Mouse (Mus musculus) embryonic facial prominence, embryonic 13.5 days (tissue): ENCODE measurements around the gene Gm3435. TPM values are rescaled to one million over a fixed set of nuclear protein-coding genes. Genes with fewer than 3 reads are reported as not detected.
"Not testable (repeated sequence)": the region's sequence is repeated elsewhere in the genome, so short reads cannot be mapped to it uniquely, and the experiment has no call there.

Experiments
- ATAC-seq: fragments of 200-750 bp; cut with Nextera tagmentation; 2 replicates; pipeline ENCODE4 v1.8.0; 2017; ENCODE audit warnings: low read depth; ENCODE audit not compliant: insufficient number of reproducible peaks, insufficient read depth, low FRiP score, low TSS enrichment
- H3K27ac ChIP-seq: fragments of 300-500 bp; sonication (generic); 2 replicates; pipeline ENCODE4 v1.5.1; 2015; ENCODE audit warnings: moderate library complexity, mild to moderate bottlenecking, inconsistent platforms
- H3K27me3 ChIP-seq: fragments of 300-500 bp; sonication (generic); 2 replicates; pipeline ENCODE4 v1.6.1; 2015; ENCODE audit warnings: mild to moderate bottlenecking, inconsistent platforms
- H3K36me3 ChIP-seq: fragments of 300-500 bp; sonication (generic); 2 replicates; pipeline ENCODE4 v1.6.1; 2015; ENCODE audit warnings: mild to moderate bottlenecking, inconsistent platforms
- H3K4me1 ChIP-seq: fragments of 300-500 bp; sonication (generic); 2 replicates; pipeline ENCODE4 v1.6.1; 2015; ENCODE audit warnings: inconsistent platforms
- H3K4me2 ChIP-seq: fragments of 300-500 bp; sonication (generic); 2 replicates; pipeline ENCODE4 v1.6.1; 2015; ENCODE audit warnings: moderate library complexity, mild to moderate bottlenecking, inconsistent platforms
- H3K4me3 ChIP-seq: fragments of 300-500 bp; sonication (generic); 2 replicates; pipeline ENCODE4 v1.5.1; 2015; ENCODE audit warnings: mild to moderate bottlenecking, inconsistent platforms
- H3K9ac ChIP-seq: fragments of 300-500 bp; sonication (generic); 2 replicates; pipeline ENCODE4 v1.6.1; 2015; ENCODE audit warnings: mild to moderate bottlenecking, inconsistent platforms
- H3K9me3 ChIP-seq: fragments of 300-500 bp; sonication (generic); 2 replicates; pipeline ENCODE4 v1.6.1; 2016; ENCODE audit warnings: inconsistent platforms
- WGBS: fragments of 180-500 bp; shearing (Covaris S2); methylation state at CpG from one replicate; pipeline ENCODE4 v1.1.7; 2015; ENCODE audit warnings: mixed read lengths; 5-methylcytosine and 5-hydroxymethylcytosine counted together
- polyA plus RNA-seq: library from polyadenylated mRNA; unstranded; fragments of >200 nt; fragmentation: Nextera tagmentation; extraction: Ambion mirVana; gene quantifications from 2 replicates; pipeline ENCODE4 v1.2.1, GENCODE M21; 2015

The Gm3435 gene
- polyA plus RNA-seq, 1 experiment from 2014 or later = 7.4 TPM

- H3K36me3 ChIP-seq = peaks cover 23% of the 10 kb centered on the region
- H3K4me1 ChIP-seq, H3K27ac ChIP-seq, H3K27me3 ChIP-seq, H3K4me3 ChIP-seq, H3K4me2 ChIP-seq, H3K9ac ChIP-seq, H3K9me3 ChIP-seq: not testable (repeated sequence)
- 62% methylated on average over 1 of the region's 1 CpGs for WGBS
- 0 out of 2 replicates have a peak, but pooled peaks have one; percentile 26 for ATAC-seq
Observed at GRCm38 (mm10) chr17:15052766-15053165, 42.8 kb downstream of the Gm3435 start.

- not testable (repeated sequence) for H3K9ac ChIP-seq, H3K27ac ChIP-seq, H3K27me3 ChIP-seq, H3K4me3 ChIP-seq, H3K4me2 ChIP-seq, ATAC-seq, H3K9me3 ChIP-seq, H3K4me1 ChIP-seq
- peaks cover 28% of the 10 kb centered on the region for H3K36me3 ChIP-seq
- WGBS = 90% methylated on average over 6 of the region's 8 CpGs
Observed at GRCm38 (mm10) chr17:15053183-15053828, 43.3 kb downstream of the Gm3435 start.

GRCm38 (mm10) chr17:15053829-15054200, 43.8 kb downstream of the Gm3435 start:
- H3K36me3 ChIP-seq = peaks cover 31% of the 10 kb centered on the region
- not testable (repeated sequence) for H3K4me1 ChIP-seq, H3K27ac ChIP-seq, H3K4me3 ChIP-seq, ATAC-seq, H3K9ac ChIP-seq, H3K4me2 ChIP-seq, H3K27me3 ChIP-seq, H3K9me3 ChIP-seq
- WGBS = 88% methylated on average over 13 of the region's 13 CpGs

- peaks cover 46% of the 10 kb centered on the region for H3K36me3 ChIP-seq
Observed at GRCm38 (mm10) chr17:15055925-15056324, 45.9 kb downstream of the Gm3435 start.

GRCm38 (mm10) chr17:15058161-15058591, 48.2 kb downstream of the Gm3435 start:
- H3K9ac ChIP-seq = no peak overlapping the region
- no peaks in the 10 kb centered on the region for H3K9me3 ChIP-seq
- H3K27ac ChIP-seq = no peak overlapping the region
- no peak overlapping the region for H3K4me3 ChIP-seq
- no peak overlapping the region for H3K4me2 ChIP-seq
- H3K36me3 ChIP-seq = peaks cover 66% of the 10 kb centered on the region
- no peaks in the 10 kb centered on the region for H3K4me1 ChIP-seq
- 90% methylated on average over 5 of the region's 5 CpGs for WGBS
- ATAC-seq = no peak
- no peaks in the 10 kb centered on the region for H3K27me3 ChIP-seq

More at GRCm38 (mm10) chr17:15055925-15056324, 45.9 kb downstream of the Gm3435 start:
- 86% methylated on average over 4 of the region's 4 CpGs for WGBS
- Histone ChIP-seq H3K27me3 (no peaks in the 10 kb centered on the region), H3K4me3 (no peak overlapping the region), H3K27ac (no peak overlapping the region), H3K9me3 (no peaks in the 10 kb centered on the region), H3K4me1 (no peaks in the 10 kb centered on the region), H3K9ac (no peak overlapping the region), H3K4me2 (no peak overlapping the region)
- ATAC-seq = no peak

- Histone ChIP-seq H3K9ac (no peak overlapping the region), H3K4me2 (no peak overlapping the region), H3K27me3 (no peaks in the 10 kb centered on the region), H3K4me3 (no peak overlapping the region), H3K4me1 (no peaks in the 10 kb centered on the region), H3K36me3 (peaks cover 76% of the 10 kb centered on the region), H3K27ac (no peak overlapping the region), H3K9me3 (no peaks in the 10 kb centered on the region)
- WGBS = 95% methylated on average over 14 of the region's 14 CpGs
- ATAC-seq = no peak
Observed at GRCm38 (mm10) chr17:15059646-15060045, 49.7 kb downstream of the Gm3435 start.

GRCm38 (mm10) chr17:15060356-15060755, 50.4 kb downstream of the Gm3435 start:
- H3K27me3 ChIP-seq = no peaks in the 10 kb centered on the region
- WGBS = 77% methylated on average over 6 of the region's 6 CpGs
- no peaks in the 10 kb centered on the region for H3K9me3 ChIP-seq
- H3K27ac ChIP-seq = no peak overlapping the region
- H3K4me3 ChIP-seq = no peak overlapping the region
- H3K36me3 ChIP-seq = peaks cover 72% of the 10 kb centered on the region
- H3K9ac ChIP-seq = no peak overlapping the region
- no peak overlapping the region for H3K4me2 ChIP-seq
- ATAC-seq = no peak
- no peaks in the 10 kb centered on the region for H3K4me1 ChIP-seq

GRCm38 (mm10) chr17:15065391-15066024, 55.5 kb downstream of the Gm3435 start:
- Histone ChIP-seq H3K9ac (no peak overlapping the region), H3K9me3 (no peaks in the 10 kb centered on the region), H3K4me2 (0 out of 2 replicates have a peak overlapping the region, but pooled peaks have one; percentile 24), H3K4me3 (no peak overlapping the region), H3K27ac (no peak overlapping the region), H3K36me3 (peaks cover 30% of the 10 kb centered on the region), H3K27me3 (no peaks in the 10 kb centered on the region), H3K4me1 (peaks cover 5% of the 10 kb centered on the region)
- 43% methylated on average over 13 of the region's 13 CpGs for WGBS
- no peak for ATAC-seq

GRCm38 (mm10) chr17:15066066-15066465, 56.1 kb downstream of the Gm3435 start:
- ATAC-seq = no peak
- Histone ChIP-seq H3K27ac (no peak overlapping the region), H3K27me3 (no peaks in the 10 kb centered on the region), H3K36me3 (peaks cover 30% of the 10 kb centered on the region), H3K4me3 (no peak overlapping the region), H3K9me3 (no peaks in the 10 kb centered on the region), H3K4me1 (peaks cover 5% of the 10 kb centered on the region), H3K4me2 (0 out of 2 replicates have a peak overlapping the region, but pooled peaks have one; percentile 24), H3K9ac (no peak overlapping the region)
- 58% methylated on average over 6 of the region's 6 CpGs for WGBS

- no peak overlapping the region for H3K27ac ChIP-seq
- no peak for ATAC-seq
- H3K36me3 ChIP-seq = peaks cover 22% of the 10 kb centered on the region
Observed at GRCm38 (mm10) chr17:15066911-15067310, 56.9 kb downstream of the Gm3435 start.

GRCm38 (mm10) chr17:15068040-15068792, 58.2 kb downstream of the Gm3435 start:
- Histone ChIP-seq H3K4me3 (no peak overlapping the region), H3K36me3 (peaks cover 10% of the 10 kb centered on the region), H3K27me3 (no peaks in the 10 kb centered on the region), H3K4me2 (no peak overlapping the region), H3K27ac (no peak overlapping the region), H3K9ac (no peak overlapping the region), H3K4me1 (peaks cover 5% of the 10 kb centered on the region), H3K9me3 (no peaks in the 10 kb centered on the region)
- ATAC-seq = no peak
- WGBS = 55% methylated on average over 8 of the region's 8 CpGs

More at GRCm38 (mm10) chr17:15066911-15067310, 56.9 kb downstream of the Gm3435 start:
- Histone ChIP-seq H3K9ac (no peak overlapping the region), H3K4me1 (peaks cover 5% of the 10 kb centered on the region), H3K9me3 (no peaks in the 10 kb centered on the region), H3K4me2 (no peak overlapping the region), H3K27me3 (no peaks in the 10 kb centered on the region), H3K4me3 (no peak overlapping the region)
- 71% methylated on average over 1 of the region's 1 CpGs for WGBS
